Mouse (Mus musculus) lung, adult 2 months (tissue): Measurements from ENCODE around the gene Trdmt1.

Experiments
- CTCF ChIP-seq: fragments of 200-500 bp; IDR thresholded peaks from 2 replicates; pipeline ENCODE4 v1.5.1; 2011; ENCODE audit warnings: mild to moderate bottlenecking, low read length, control low read depth; ENCODE audit not compliant: insufficient read depth
- POLR2A ChIP-seq: fragments of 200-500 bp; IDR thresholded peaks from 2 replicates; pipeline ENCODE4 v1.6.1; 2011; ENCODE audit warnings: low read depth, mild to moderate bottlenecking, control low read depth, low read length, borderline replicate concordance; ENCODE audit errors: extremely low read depth

- TF ChIP-seq POLR2A (no peak), CTCF (no peak)
These were observed 9.5 kb upstream of the Trdmt1 start for GRCm38 (mm10) chr2:13553966-13554365.
